Mouse (Mus musculus) gastrocnemius, postnatal 25 days (tissue): Measurements from ENCODE around the gene Zfp985. TPM values are rescaled to one million over a fixed set of nuclear protein-coding genes. Genes with fewer than 3 reads are reported as not detected.
"Not testable (repeated sequence)": the region's sequence is repeated elsewhere in the genome, so short reads cannot be mapped to it uniquely, and the experiment has no call there.

ENCODE experiments used
- DNase-seq: peaks from one replicate; pipeline ENCODE4 v3.0.0; 2022
- long read RNA-seq, 2 experiments: library from polyadenylated mRNA; stranded (forward); transcript quantifications; one replicate each; pipeline ENCODE4 v2.0.0; 2021
- total RNA-seq, 2 experiments: library from RNA; stranded (reverse); gene quantifications; 1 replicate in 1 of 2; 2 replicates in 1 of 2; pipeline ENCODE4 v1.2.3; 2021

Gene Zfp985
- not detected for total RNA-seq
- long read RNA-seq, experiment 1, result 0 reads
- long read RNA-seq, experiment 2, result 0 reads

DNA sequence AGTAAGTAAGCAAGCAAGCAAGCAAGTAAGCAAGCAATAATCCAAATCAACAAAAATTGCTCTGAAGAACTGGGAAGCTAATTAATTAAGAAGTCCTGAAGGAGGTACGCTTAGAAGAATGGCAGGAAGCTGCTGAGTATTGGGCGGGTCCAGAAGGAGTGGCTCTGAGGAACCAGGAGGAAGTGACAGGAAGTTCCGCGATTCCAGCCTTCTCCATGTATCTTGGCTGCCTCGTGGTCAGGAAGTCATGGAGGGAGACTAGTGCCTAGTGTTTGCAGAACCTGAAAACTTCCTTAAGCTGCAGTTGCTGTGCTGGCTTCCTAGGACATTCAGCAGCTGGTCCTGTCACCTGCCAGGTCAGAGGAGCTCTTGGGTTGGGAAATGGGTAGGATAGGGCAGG lies at the start of gene Zfp985:
Gene Zfp985, plus strand, starts transcription at position 207 of the 400 bp plus-strand sequence.
- DNase-seq, result not testable (repeated sequence)

GRCm38 (mm10) chr4:147509174-147509573 lies 43.9 kb upstream of the Zfp985 start:
- no peak for DNase-seq

DNA sequence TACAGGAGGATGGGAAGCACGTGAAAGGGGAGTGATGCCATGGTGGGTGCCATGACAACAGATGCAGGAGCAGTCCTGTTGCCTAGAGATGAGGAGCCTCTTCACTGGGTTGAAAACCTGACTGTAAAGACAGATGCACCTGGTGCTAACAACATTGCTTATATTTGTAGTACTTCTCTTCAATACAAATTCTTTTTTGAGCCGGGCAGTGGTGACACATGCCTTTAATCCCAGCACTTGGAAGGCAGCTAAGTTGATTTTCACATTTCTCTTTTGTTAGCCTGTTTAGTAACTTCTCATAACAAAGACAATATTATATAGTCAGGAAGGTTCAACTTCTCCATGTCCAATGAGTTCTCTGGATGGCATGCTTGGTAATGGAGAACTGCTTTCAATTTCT lies 34.1 kb upstream of the Zfp985 start:
- no peak for DNase-seq

GRCm38 (mm10) chr4:147520100-147520499 lies 33.0 kb upstream of the Zfp985 start:
- no peak for DNase-seq

GRCm38 (mm10) chr4:147525125-147525524 lies 28.0 kb upstream of the Zfp985 start:
- no peak for DNase-seq

DNA sequence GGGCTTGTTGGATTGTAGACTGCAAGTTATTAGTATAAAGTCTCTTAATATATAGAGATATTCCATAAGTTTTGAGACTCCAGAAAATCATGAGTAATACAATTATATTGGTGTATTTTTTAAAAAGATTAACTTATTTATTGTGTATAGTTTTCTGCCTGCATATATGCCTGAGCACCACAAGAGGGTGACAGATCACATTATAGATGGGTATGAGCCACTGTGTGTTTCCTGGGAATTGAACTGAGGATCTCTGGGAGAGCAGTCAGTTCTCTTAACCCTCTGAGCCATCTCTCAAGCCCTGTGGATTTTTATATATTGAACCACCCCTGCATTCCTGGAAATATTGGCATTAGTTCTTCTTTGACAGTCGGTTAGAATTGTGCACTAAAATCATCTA lies 22.7 kb upstream of the Zfp985 start:
- no peak for DNase-seq

DNA sequence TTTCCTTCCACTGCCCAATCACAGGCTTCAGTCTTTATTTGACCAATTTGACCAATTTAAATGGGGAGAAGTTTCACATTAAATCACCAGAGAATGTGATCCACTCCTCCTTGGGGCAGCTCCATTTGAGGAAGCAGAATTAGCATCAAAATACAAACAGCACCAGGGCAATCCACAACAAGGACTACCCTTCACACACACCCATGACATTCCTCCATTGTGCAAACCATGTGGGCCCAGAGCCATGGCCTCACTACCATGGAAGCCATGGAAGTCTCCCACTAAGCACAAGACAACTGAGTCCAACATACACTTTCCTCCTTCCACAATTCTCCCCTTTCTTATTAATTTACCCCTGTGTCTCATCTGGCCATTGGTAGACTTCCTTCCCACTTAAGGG lies 17.2 kb upstream of the Zfp985 start:
- DNase-seq, result not testable (repeated sequence)

DNA sequence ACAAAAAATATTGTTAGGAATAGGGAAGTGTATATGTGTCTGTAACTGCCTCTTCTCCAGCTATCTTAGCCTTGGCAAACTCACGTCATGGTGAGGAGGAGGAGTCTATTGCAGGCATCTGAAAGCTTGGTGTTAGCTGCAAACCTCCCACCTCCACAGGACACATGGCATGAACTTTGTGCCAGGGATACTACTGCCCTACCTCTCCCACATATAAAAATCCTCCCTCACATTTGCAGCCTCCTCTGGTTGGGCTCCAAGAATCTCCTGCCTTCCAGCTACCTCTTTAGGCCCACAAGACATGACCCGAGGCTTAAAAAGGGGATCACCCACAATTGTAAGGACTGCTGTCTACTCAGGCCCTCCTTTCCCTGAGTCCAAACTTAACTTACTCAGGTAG lies 15.4 kb upstream of the Zfp985 start:
- no peak for DNase-seq

DNA sequence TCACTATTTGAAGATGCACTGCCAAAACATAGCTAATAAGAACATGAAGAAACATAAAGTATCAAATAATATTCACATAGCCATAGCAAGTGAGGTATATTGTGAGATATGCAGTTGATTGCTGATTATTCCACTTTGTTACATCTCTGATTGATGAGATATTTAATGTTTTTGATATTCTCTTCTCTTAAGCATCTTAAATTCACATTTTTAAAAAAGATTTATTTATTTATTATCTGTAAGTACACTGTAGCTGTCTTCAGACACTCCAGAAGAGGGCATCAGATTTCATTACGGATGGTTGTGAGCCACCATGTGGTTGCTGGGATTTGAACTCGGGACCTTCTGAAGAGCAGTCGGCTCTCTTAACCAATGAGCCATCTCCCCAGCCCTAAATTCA lies 13.2 kb upstream of the Zfp985 start, which contains the start of gene Gm16503:
Gene Gm16503, plus strand, starts transcription at position 301 of the 400 bp plus-strand sequence.
- DNase-seq, result not testable (repeated sequence)

DNA sequence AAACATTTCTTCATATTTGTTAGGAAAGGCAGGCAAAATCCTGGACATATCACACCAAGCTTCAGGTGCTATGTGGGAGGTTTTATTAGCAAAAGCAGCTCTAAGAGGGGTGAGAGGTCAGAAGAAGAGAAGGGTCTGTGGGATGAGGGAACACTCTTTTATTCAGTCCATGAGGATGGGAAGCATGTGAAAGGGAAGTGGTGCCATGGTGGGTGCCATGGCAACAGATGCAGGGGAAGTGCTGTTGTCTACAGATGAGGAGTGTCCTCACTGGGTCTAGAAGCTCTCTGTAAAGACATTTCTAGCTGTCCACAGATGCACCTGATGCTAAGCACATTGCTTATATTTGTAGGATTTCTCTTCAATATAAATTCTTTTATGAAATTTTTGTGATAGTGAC lies 12.0 kb upstream of the Zfp985 start:
- no peak for DNase-seq

GRCm38 (mm10) chr4:147554361-147554760 lies 1.3 kb downstream of the Zfp985 start:
- not testable (repeated sequence) for DNase-seq

DNA sequence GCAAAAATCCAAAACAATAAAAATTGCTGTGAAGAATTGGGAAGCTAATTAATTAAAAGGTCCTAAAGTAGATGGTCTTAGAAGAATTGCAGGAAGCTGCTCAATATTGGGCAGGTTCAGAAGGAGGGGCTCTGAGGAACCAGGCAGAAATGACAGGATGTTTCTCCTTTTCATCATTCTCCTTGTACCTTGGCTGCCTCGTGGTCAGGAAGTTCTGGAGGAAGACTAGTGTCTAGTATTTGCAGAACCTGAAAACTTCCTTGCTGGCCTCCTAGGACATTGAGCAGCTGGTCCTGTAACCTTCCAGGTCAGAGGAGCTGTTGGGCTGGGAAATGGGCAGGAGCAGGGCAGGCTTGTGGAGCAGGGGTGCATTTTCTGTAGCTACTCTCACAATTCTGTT lies 3.8 kb downstream of the Zfp985 start:
- not testable (repeated sequence) for DNase-seq

DNA sequence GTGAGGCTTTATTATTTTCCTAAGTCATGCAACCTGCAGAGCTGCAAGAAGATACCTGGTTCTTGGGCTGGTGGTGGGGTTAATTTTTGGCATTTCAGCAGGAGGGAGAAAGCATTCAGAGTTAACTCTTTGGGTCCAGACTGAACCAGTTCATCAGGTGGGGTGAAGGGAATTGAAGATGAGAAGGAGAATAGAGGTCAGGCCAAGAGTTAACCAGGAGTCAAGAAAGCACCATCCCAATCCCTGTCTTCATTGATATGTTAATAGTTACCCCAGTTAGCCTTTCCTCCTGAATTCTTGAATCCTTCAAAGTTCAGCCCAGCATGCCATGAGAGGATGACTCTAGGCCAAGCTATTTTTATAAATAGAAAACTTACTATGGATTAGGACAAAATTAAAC lies 4.9 kb downstream of the Zfp985 start:
- DNase-seq, result not testable (repeated sequence)

GRCm38 (mm10) chr4:147559096-147559495 lies 6.0 kb downstream of the Zfp985 start:
- not testable (repeated sequence) for DNase-seq

DNA sequence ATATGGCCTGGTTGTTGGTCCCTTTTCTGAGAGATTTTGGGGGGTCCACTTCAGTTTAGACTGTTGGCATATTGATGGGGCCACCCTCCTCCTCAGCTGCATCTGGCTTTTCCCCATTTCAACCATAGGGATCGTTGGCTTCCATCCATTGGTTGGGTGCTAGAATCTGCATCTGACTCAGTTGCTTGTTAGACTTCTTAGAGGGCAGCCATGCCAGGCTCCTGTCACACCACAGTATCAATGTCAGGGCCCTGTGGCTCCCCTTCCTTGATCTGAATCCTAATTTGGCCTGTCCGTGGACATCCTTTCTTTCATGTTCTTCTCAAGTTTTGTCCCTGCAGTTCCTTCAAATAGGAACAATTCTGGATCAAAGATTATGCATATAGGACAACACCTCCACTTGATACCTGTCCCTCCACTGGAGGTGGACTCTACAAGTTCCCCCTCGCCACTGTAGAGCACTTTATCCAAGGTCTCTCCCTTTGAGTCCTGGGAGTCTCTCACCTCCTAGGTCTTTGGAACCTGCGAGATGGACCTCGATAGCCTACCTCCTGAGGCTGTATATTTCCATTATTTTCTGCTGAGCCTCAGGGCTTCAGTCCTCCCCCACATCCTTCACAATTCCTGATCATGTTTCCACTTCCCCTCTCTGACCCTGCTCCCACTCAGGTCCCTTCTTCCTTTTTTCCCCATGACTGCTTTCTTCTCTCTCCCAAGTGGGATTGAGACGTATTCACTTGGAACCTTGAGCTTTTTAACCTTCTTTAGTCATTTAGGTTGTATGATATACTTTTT lies 12.5 kb downstream of the Zfp985 start:
- no peak for DNase-seq

DNA sequence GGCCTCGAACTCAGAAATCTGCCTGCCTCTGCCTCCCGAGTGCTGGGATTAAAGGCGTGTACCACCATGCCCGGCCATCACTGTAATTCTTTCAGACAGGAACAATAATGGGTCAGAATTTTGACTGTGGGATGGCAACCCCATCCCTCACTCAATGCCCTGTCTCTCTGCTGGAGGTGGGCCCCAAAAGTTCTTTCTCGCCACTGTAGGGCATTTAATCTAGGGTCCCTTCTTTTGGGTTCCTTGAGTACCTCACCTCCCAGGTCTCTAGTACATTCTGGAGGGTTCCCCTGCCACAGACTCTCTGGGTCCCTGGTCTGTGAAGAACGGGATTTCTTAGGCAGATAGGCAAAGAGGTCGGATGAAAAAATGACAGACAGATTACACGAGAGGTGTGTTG lies 18.1 kb downstream of the Zfp985 start:
- DNase-seq, result not testable (repeated sequence)

- not testable (repeated sequence) for DNase-seq
These were observed 26.3 kb downstream of the Zfp985 start for GRCm38 (mm10) chr4:147579371-147579770.

- DNase-seq, result no peak
These were observed 33.7 kb downstream of the Zfp985 start for GRCm38 (mm10) chr4:147586511-147587473.

DNA sequence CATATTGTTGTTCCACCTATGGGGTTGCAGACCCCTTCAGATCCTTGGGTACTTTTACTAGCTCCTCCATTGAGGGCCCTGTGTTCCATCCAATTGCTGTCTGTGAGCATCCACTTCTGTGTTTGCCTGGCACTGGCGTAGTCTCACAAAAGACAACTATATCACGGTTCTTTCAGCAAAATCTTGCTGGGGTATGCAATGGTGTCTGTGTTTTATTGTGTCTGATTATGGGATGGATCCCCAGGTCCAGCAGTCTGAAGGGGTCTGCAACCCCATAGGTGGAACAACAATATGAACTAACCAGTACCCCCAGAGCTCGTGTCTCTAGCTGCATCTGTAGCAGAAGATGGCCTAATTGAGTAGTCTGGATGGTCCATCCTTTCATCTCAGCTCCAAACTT lies 41.6 kb downstream of the Zfp985 start:
- DNase-seq, result not testable (repeated sequence)

- no peak for DNase-seq
These were observed 44.6 kb downstream of the Zfp985 start for GRCm38 (mm10) chr4:147597685-147598084.

- no peak for DNase-seq
These were observed 45.8 kb downstream of the Zfp985 start for GRCm38 (mm10) chr4:147598831-147599230.

DNA sequence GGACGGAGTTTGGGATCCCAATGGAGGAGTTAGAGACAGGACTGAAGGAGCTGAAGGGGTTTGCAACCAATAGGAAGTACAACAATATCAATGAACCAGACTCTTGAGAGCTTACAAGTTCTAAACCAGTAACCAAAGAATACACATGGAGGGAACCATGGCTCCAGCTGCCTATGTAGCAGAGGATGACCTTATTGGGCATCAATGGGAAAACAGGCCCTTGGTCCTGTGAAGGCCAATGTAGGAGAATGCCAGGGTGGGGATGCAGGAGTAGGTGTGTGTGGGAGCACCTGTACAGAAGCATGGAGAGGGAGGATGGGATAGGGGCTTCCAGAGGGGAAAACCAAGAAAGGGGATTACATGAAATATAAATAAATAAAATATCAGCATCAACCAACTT lies 48.8 kb downstream of the Zfp985 start:
- DNase-seq, result no peak

DNA sequence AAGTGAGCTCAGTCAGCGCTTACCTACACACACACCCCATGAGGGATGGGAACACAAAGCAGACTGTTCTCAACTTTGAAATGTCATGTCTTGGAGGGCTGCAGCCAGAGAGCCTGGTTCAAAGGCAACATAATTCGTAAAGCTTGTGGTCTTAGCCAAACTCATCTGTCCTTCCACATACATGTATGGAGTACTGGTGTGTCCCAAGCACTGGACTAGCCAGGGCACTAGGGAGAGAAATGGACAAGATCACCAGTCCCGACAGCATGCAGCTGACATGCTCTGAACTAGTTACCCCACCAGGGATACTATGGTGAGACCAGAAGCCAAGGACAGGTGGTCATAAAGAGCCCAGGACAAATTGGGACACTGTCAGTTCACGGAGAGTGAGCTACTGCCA lies 50.7 kb downstream of the Zfp985 start:
- DNase-seq, result no peak
